Mouse (Mus musculus) Muller cell, postnatal 12 days (primary cell): ENCODE results near the gene Acad9.
"Not testable (repeated sequence)": the region's sequence is repeated elsewhere in the genome, so short reads cannot be mapped to it uniquely, and the experiment has no call there.

Source experiments
- DNase-seq: peaks from one replicate; pipeline ENCODE4 v3.0.0-alpha.2; 2015; ENCODE audit errors: inconsistent ontology term

The Acad9 gene

DNA sequence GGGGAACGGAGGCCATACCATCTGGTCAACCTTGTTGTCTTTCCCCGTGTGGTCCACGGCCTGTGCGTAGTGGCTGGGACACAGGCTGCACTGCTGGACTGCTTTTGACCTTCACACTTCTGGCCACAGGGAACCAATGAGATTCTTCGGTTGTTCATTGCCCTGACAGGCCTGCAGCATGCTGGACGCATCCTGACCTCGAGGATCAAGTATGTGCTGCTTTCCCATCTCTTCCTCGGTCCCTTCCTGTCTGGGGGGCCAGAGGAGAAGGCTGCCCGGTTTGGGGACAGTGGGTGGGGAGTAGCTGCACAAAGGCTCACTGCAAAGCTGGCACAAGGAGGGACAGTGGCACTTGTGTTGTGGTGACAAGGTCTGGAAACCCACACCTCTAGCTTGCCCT lies 21.8 kb downstream of the Acad9 start:
- DNase-seq, result no peak

GRCm38 (mm10) chr3:36095371-36095770 lies 29.6 kb downstream of the Acad9 start:
- DNase-seq, result peak; percentile 2

- DNase-seq, result peak; percentile 64
Measured at GRCm38 (mm10) chr3:36116076-36116475, 50.3 kb downstream of the Acad9 start.

DNA sequence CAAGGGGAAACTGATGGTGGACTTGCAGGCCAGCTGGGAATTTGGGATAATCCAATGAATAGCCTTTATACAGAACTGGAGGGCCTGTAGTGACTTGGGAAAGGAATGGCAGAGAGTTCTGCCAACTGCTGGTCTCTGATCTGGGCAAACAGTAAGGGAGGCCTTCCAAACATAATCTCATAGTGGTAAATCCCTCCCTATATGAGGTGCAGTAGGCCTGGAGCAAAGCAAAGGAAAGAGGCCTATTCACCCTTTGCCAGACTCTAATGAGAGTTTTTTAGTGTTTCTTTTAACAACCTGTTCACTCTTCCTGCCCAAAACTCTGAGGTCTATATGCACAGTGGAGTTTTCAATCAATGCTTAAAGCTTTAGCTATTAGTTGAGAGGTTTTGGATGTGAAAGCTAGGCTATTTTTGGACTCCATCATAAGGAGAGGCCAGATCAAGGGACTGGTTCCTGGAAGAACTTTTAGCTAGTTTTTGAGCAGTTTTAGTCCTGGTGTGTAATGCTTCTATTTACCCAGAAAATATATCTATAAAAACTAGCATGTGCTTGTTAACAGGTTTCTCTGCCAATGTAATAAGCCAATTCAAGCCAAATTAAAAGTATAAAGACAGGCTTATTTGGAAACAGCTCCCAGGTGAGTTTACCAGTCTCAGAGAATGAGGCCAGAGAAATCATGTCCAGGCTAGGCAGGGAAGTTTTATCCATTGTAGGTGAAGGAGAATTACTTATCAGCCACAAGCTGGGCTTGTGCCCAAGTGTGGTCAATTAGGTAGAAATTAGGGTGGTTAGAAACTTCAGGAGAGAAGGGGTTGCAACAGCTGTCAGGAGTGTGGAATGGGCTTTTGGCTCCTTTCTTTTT lies 54.1 kb downstream of the Acad9 start:
- DNase-seq, result no peak

- not testable (repeated sequence) for DNase-seq
Measured at GRCm38 (mm10) chr3:36126176-36126575, 60.4 kb downstream of the Acad9 start.

DNA sequence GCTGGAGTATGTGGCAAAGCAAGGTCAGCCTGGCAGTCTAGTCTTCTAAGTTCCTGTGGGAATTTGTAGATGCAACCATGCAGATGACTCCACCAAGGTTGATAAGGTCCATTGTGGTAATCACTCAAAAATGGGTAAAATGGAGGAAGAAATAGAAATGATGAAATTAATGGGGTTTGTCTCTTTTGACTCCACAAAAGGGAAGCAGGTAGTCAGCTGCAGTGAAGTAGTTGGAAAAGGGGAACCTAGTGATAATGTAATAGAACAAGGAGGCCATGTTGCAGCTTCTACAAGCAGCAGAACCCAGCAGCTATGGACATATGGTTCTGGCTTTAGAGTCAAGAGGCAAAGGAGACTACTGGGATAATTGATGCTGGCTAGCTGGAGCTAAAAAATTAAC lies 70.4 kb downstream of the Acad9 start:
- no peak for DNase-seq

- DNase-seq, result peak; percentile 38
Measured at GRCm38 (mm10) chr3:36137560-36137959, 71.8 kb downstream of the Acad9 start.

DNA sequence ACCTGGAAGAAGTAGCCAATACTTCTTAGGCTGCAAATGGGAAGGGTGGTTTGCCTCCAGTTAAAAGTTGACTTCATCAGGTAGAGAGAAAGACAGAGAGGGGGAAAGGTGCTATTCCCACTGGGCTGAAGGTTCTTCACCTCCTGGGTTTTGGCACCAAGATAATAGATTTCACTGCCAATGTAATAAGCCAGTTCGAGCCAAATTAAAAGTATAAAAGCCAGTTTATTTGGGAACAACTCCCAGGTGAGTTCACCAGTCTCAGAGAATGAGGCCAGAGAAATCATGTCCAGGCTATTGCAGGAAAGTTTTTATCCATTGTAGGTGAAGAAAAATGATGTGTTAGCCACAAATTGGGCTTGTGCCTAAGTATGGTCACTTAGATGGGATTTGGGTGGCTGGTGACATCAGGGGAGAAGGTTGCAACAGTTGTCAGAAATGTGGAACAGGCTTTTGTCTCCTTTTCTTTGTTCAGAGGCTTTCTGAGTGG lies 72.4 kb downstream of the Acad9 start:
- DNase-seq, result peak; percentile 49

GRCm38 (mm10) chr3:36138996-36139395 lies 73.2 kb downstream of the Acad9 start:
- no peak for DNase-seq
